12 mouse cellular contexts compared by ENCODE assay signal in the genomic region with DNA sequence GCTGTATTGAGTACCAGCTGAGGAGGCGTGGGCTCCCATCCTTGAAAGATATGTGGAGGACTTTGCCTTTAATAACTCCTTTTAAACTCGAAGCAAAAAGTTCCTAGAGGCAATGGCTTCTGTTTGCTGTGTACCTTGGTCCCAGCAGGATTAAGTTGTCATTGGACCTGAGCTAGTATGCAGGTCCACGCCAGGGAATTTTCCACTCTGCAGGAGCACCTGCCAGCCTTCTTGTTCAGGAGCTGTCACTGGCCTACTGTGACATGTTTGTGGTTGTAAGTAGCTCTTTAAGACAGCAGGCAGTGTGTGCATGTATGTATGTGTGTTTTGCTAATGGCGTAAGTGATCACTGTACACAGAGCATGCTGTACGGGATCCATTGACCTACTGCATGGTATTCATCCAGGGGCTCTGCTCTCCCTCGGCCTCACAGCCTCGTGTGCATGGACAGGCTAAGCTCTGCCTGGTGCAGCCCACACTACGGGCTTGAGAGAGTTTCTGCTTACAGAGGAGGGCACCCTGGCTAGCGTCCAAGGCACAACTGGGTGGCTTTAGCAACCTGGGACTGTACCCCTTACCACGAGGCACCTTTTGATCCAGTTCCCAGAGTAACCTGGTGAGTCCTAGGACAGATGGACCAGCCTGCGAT.
DNase-seq lines count a peak whose midpoint lies in the region; ATAC-seq and TF ChIP-seq lines count a peak whose summit lies in the region.
"Had no signal": no experiment of that assay in that cellular context is flagged by ENCODE, and none has a peak within 500 bp of the region (broad histone marks: within the 10 kb centered on the region; RNA-seq: fewer than 3 reads in every experiment).

No protein-coding gene starts in this region.

- TF ChIP-seq CTCF in forebrain, postnatal 0 days (IDR thresholded peaks at IDR 0.05; ENCODE audit: low read depth) = no peak
- TF ChIP-seq CTCF in small intestine, adult 2 months (IDR thresholded peaks at IDR 0.05; ENCODE audit: extremely low read depth, insufficient read length, insufficient replicate concordance, low read depth, low read length) = no peak

- H3K4me3 ChIP-seq in forebrain, embryonic 11.5 days (ENCODE audit: low read depth, low read length) = no peak overlapping the region
- H3K4me3 ChIP-seq in forebrain, postnatal 0 days (ENCODE audit: low read depth, low read length) = no peak overlapping the region
- no peak overlapping the region for H3K4me3 ChIP-seq in lung, embryonic 16.5 days (ENCODE audit: low read length)
- H3K4me3 ChIP-seq in hindbrain, embryonic 14.5 days (replicated peaks; ENCODE audit: low read length) = no peak overlapping the region
- no peak overlapping the region for H3K4me3 ChIP-seq in small intestine, adult 2 months (ENCODE audit: low read depth, low read length)
- H3K4me3 ChIP-seq: heart, embryonic 10.5 days; midbrain, embryonic 12.5 days had no signal

- peaks cover 25% of the 10 kb centered on the region; the same call in 1 of the 2 replicates for H3K4me1 ChIP-seq in forebrain, embryonic 11.5 days (replicated peaks; ENCODE audit: control insufficient read depth, insufficient read depth, low read length)
- H3K4me1 ChIP-seq in forebrain, postnatal 0 days (ENCODE audit: insufficient read depth) = 0 out of 2 replicates have a peak, but pooled peaks cover 3% of the 10 kb centered on the region
- H3K4me1 ChIP-seq in lung, embryonic 16.5 days (replicated peaks; ENCODE audit: control insufficient read depth, insufficient read depth, low read length) = peaks cover 11% of the 10 kb centered on the region
- peaks cover 43% of the 10 kb centered on the region for H3K4me1 ChIP-seq in hindbrain, embryonic 14.5 days (replicated peaks; ENCODE audit: control insufficient read depth, insufficient read depth, low read length)
- peaks cover 36% of the 10 kb centered on the region for H3K4me1 ChIP-seq in small intestine, adult 2 months (ENCODE audit: control insufficient read depth, insufficient read depth, insufficient read length, low read length)

- H3K36me3 ChIP-seq in forebrain, embryonic 11.5 days (ENCODE audit: control insufficient read depth, insufficient read depth, low read length) = no peaks in the 10 kb centered on the region
- H3K36me3 ChIP-seq in forebrain, postnatal 0 days (ENCODE audit: insufficient read depth) = no peaks in the 10 kb centered on the region
- H3K36me3 ChIP-seq in lung, embryonic 16.5 days (ENCODE audit: control insufficient read depth, insufficient read depth, low read length) = no peaks in the 10 kb centered on the region
- H3K36me3 ChIP-seq in hindbrain, embryonic 14.5 days (replicated peaks; ENCODE audit: control insufficient read depth, insufficient read depth) = no peaks in the 10 kb centered on the region
- H3K36me3 ChIP-seq in small intestine, adult 2 months (ENCODE audit: control insufficient read depth, insufficient read depth, low read length) = no peaks in the 10 kb centered on the region
- H3K36me3 ChIP-seq: midbrain, embryonic 12.5 days had no signal

- no peaks in the 10 kb centered on the region for H3K9me3 ChIP-seq in forebrain, embryonic 11.5 days (ENCODE audit: control insufficient read depth, low read length)
- no peaks in the 10 kb centered on the region for H3K9me3 ChIP-seq in forebrain, postnatal 0 days (ENCODE audit: low read length)
- no peaks in the 10 kb centered on the region for H3K9me3 ChIP-seq in lung, embryonic 16.5 days (ENCODE audit: control insufficient read depth, low read length)
- H3K9me3 ChIP-seq in hindbrain, embryonic 14.5 days (ENCODE audit: control insufficient read depth, low read length) = no peaks in the 10 kb centered on the region
- H3K9me3 ChIP-seq: heart, embryonic 10.5 days; midbrain, embryonic 12.5 days had no signal

- H3K9ac ChIP-seq in forebrain, embryonic 11.5 days (ENCODE audit: low read length) = no peak overlapping the region
- no peak overlapping the region for H3K9ac ChIP-seq in forebrain, postnatal 0 days
- no peak overlapping the region for H3K9ac ChIP-seq in lung, embryonic 16.5 days (ENCODE audit: low read length)
- no peak overlapping the region for H3K9ac ChIP-seq in hindbrain, embryonic 14.5 days
- H3K9ac ChIP-seq: midbrain, embryonic 12.5 days had no signal

- 0 out of 2 replicates have a peak, but pooled peaks have one; percentile 33 for ATAC-seq in forebrain, embryonic 11.5 days (replicated peaks; ENCODE audit: low FRiP score)
- ATAC-seq in forebrain, postnatal 0 days = no peak; the same call in 1 of the 2 replicates
- 0 out of 2 replicates have a peak, but pooled peaks have one; percentile 23 for ATAC-seq in lung, embryonic 16.5 days (ENCODE audit: low read depth)
- no peak for ATAC-seq in hindbrain, embryonic 14.5 days (ENCODE audit: low FRiP score)
- ATAC-seq in erythroblast, adult 5-6 weeks (replicated peaks; ENCODE audit: low FRiP score, poor library complexity, severe bottlenecking) = no peak
- ATAC-seq: Patski had no signal

- no peak for TF ChIP-seq POLR2A in small intestine, adult 2 months (IDR thresholded peaks at IDR 0.05; ENCODE audit: low read depth, low read length)

- H3K27ac ChIP-seq in forebrain, embryonic 11.5 days (ENCODE audit: low read depth, low read length) = no peak overlapping the region
- H3K27ac ChIP-seq in forebrain, postnatal 0 days (ENCODE audit: low read depth, low read length) = no peak overlapping the region
- H3K27ac ChIP-seq in lung, embryonic 16.5 days (ENCODE audit: low read length) = no peak overlapping the region
- 0 out of 2 replicates have a peak overlapping the region, but pooled peaks have one; percentile 39 for H3K27ac ChIP-seq in hindbrain, embryonic 14.5 days
- H3K27ac ChIP-seq in small intestine, adult 2 months (ENCODE audit: insufficient read depth, low read depth, low read length) = peak overlapping the region; percentile 26; the same call in 1 of the 2 replicates
- H3K27ac ChIP-seq: heart, embryonic 10.5 days; kidney, postnatal 0 days had no signal

- WGBS in forebrain, embryonic 11.5 days = 76% methylated on average over 11 of the region's 11 CpGs
- 53% methylated on average over 11 of the region's 11 CpGs for WGBS in forebrain, postnatal 0 days
- 54% methylated on average over 11 of the region's 11 CpGs for WGBS in lung, embryonic 16.5 days
- 65% methylated on average over 11 of the region's 11 CpGs for WGBS in hindbrain, embryonic 14.5 days
- WGBS in small intestine, adult 2 months = 33% methylated on average over 11 of the region's 11 CpGs

- no peak for DNase-seq in forebrain, embryonic 11.5 days (ENCODE audit: low spot score)
- no peak for DNase-seq in forebrain, postnatal 0 days
- DNase-seq in lung, postnatal 10 days = no peak
- no peak for DNase-seq in hindbrain, embryonic 14.5 days (ENCODE audit: low spot score)
- DNase-seq in lung, postnatal 25 days (ENCODE audit: low spot score) = no peak

- no peaks in the 10 kb centered on the region for H3K27me3 ChIP-seq in forebrain, embryonic 11.5 days (ENCODE audit: control insufficient read depth, insufficient read depth, low read length)
- no peaks in the 10 kb centered on the region for H3K27me3 ChIP-seq in forebrain, postnatal 0 days (ENCODE audit: insufficient read depth, low read length)
- H3K27me3 ChIP-seq in lung, embryonic 16.5 days (ENCODE audit: control insufficient read depth, insufficient read depth, low read depth, low read length) = no peaks in the 10 kb centered on the region
- H3K27me3 ChIP-seq in hindbrain, embryonic 14.5 days (ENCODE audit: control insufficient read depth, insufficient read depth, low read length) = no peaks in the 10 kb centered on the region
- H3K27me3 ChIP-seq in small intestine, adult 2 months (ENCODE audit: control insufficient read depth, insufficient read depth, low read length) = no peaks in the 10 kb centered on the region
- H3K27me3 ChIP-seq: midbrain, embryonic 12.5 days; Patski had no signal

- H3K4me2 ChIP-seq in forebrain, embryonic 11.5 days (ENCODE audit: low read depth, low read length, severe bottlenecking) = no peak overlapping the region
- H3K4me2 ChIP-seq in forebrain, postnatal 0 days (ENCODE audit: low read depth) = no peak overlapping the region
- H3K4me2 ChIP-seq in lung, embryonic 16.5 days (ENCODE audit: low read depth, low read length) = no peak overlapping the region
- H3K4me2 ChIP-seq in hindbrain, embryonic 14.5 days (replicated peaks) = no peak overlapping the region
- H3K4me2 ChIP-seq: midbrain, embryonic 12.5 days had no signal

Comparison
In these comparisons a context has a peak if more than half of its experiments do, and no peak if none do; other contexts are left out.
1. ATAC-seq: peak in forebrain, embryonic 11.5 days (single experiment) and lung, embryonic 16.5 days (single experiment); none in forebrain, postnatal 0 days (single experiment), hindbrain, embryonic 14.5 days (single experiment) and erythroblast, adult 5-6 weeks (single experiment).
2. H3K27ac ChIP-seq: peak in hindbrain, embryonic 14.5 days (single experiment) and small intestine, adult 2 months (single experiment); none in forebrain, embryonic 11.5 days (single experiment), forebrain, postnatal 0 days (single experiment) and lung, embryonic 16.5 days (single experiment).